Mouse (Mus musculus): ENCODE measurements around the gene Tmtc2.

DNA sequence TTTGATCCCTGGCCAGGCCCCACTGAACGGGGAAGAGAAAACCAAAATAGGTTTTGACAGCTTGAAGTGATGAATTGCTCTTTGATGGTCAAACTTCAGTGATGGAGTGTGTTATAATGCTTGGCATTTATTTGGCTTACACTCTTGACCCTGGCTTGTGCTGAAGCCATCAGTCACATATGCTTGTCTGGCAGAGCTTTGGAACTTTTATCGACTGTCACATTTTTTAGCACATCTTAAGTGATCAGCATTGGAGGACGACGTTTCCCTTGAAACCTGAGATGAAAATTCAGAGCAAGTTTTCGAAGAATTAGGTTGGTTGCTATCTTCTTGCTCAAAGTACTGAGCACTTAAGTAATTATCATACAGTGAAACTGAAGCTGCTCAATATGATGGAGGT lies 346.6 kb downstream of the Tmtc2 start:
- TF ChIP-seq CTCF (IDR thresholded peaks at IDR 0.05; ENCODE audit: low read depth), result no peak
- no peak for TF ChIP-seq EP300 (IDR thresholded peaks at IDR 0.05; ENCODE audit: low read depth)
